Mouse (Mus musculus): ENCODE measurements at regions not wholly inside any gene's neighbourhood (a gene's known extent, or its start where the extent isn't known, plus 50 kb on each side); places are given as distances from the start of the nearest gene placed in this dataset.

DNA sequence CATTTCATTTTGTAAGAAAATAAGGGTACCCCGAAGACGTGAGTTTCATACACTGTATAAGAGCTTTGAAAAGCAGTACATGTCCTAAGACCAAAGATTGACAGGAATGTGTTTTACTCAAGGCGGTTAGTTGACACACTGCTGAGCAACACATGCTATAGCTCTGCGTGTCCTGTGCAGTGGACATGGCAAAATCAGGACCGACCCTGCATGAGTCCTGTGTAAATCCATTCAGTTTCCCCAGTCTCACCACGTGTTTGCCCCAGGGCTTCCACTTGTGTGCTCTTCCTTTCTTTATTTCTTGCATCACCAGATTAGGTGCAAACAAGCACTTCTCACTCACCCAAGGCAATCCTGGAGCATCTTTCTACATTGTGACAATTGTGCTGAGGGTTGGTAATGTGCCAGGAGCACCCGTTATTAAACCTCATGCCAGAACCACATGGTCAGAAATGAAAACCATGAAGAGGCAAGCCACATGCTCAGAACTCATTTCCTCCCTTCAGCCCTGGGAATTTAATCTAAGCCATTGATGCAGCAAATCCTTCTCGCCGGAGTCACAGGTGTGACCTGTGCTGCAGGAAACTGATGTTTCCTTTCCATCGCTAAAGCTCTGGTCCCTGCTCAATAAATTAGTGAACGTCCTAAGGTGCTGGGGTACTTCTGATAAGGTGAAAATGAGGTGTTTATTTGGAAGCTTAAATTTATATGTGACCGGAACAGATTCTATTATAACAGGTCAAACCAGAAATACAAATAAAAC lies 261.2 kb upstream of the Zwint start:
- H3K4me1 ChIP-seq (ENCODE audit: control insufficient read depth, insufficient read depth, low read length) = no peaks in the 10 kb centered on the region
- H3K27me3 ChIP-seq (ENCODE audit: control insufficient read depth, insufficient read depth, low read length) = no peaks in the 10 kb centered on the region
- H3K27ac ChIP-seq (replicated peaks; ENCODE audit: insufficient read depth, low read depth, low read length) = no peak overlapping the region
- H3K4me3 ChIP-seq (ENCODE audit: insufficient read depth, low read depth, low read length) = no peak overlapping the region
- no peaks in the 10 kb centered on the region for H3K79me2 ChIP-seq (ENCODE audit: control insufficient read depth, insufficient read depth, low read length)
- H3K36me3 ChIP-seq (ENCODE audit: control insufficient read depth, insufficient read depth, low read length) = no peaks in the 10 kb centered on the region
- H3K9ac ChIP-seq (ENCODE audit: low read depth, low read length) = no peak overlapping the region
- whole genome bisulfite sequencing = 83% methylated on average over 12 of the region's 12 CpGs
- DNase-seq (ENCODE audit: extremely low read depth, low read depth, low spot score) = no peak
- TF ChIP-seq CTCF (IDR thresholded peaks at IDR 0.05; ENCODE audit: low read depth, low read length) (no peak), POLR2A (IDR thresholded peaks at IDR 0.05; ENCODE audit: extremely low read depth, insufficient read depth, low read length) (no peak)

DNA sequence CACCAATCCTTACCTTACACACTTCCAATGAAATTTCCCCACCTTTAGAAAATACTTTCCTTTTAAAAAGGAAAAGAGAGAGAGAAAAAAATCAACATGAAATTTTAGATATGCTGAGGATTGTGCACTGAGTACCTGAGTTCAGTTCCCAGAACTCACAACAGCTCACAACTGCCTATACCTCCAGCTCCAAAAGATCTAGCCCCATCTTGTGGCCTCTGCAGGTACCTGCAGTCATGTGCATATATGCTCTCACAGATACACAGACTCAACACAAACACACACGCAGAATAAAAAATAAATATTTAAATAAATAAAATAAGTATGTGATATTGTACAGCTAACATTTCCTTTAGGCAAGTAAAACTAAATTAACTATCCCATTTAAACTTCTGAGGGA lies 260.3 kb upstream of the Zwint start:
- Histone ChIP-seq H3K4me1 (ENCODE audit: control insufficient read depth, insufficient read depth, low read length) (no peaks in the 10 kb centered on the region), H3K27ac (replicated peaks; ENCODE audit: insufficient read depth, low read depth, low read length) (no peak overlapping the region), H3K36me3 (ENCODE audit: control insufficient read depth, insufficient read depth, low read length) (no peaks in the 10 kb centered on the region), H3K9ac (ENCODE audit: low read depth, low read length) (no peak overlapping the region), H3K4me3 (ENCODE audit: insufficient read depth, low read depth, low read length) (no peak overlapping the region), H3K79me2 (ENCODE audit: control insufficient read depth, insufficient read depth, low read length) (no peaks in the 10 kb centered on the region), H3K27me3 (ENCODE audit: control insufficient read depth, insufficient read depth, low read length) (no peaks in the 10 kb centered on the region)
- no peak for TF ChIP-seq CTCF (IDR thresholded peaks at IDR 0.05; ENCODE audit: low read depth, low read length)
- no peak for TF ChIP-seq POLR2A (IDR thresholded peaks at IDR 0.05; ENCODE audit: extremely low read depth, insufficient read depth, low read length)
- 89% methylated on average over 1 of the region's 1 CpGs for WGBS
- no peak for DNase-seq (ENCODE audit: extremely low read depth, low read depth, low spot score)

DNA sequence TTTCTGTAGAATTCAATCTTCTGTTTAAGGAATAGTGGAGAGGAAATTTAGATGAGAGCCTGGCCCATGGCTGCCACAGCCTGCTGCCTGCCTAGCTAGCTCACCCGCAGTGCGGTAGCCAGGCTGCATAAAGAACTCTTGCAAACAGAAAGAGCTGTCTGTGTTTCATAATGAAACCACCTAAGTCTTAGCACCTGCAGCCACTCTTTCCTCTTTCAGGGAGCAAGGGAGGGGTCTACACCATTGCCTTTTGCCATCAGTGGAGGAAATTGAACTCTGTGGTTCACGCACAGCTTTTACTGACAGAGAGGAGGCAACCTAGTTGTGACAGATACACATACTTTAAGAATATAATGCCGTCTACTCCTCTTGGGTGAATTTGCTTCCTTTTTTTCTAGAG lies 251.4 kb upstream of the Zwint start:
- Histone ChIP-seq H3K27ac (replicated peaks; ENCODE audit: insufficient read depth, low read depth, low read length) (no peak overlapping the region), H3K27me3 (ENCODE audit: control insufficient read depth, insufficient read depth, low read length) (no peaks in the 10 kb centered on the region), H3K9ac (ENCODE audit: low read depth, low read length) (no peak overlapping the region), H3K4me3 (ENCODE audit: insufficient read depth, low read depth, low read length) (no peak overlapping the region), H3K79me2 (ENCODE audit: control insufficient read depth, insufficient read depth, low read length) (no peaks in the 10 kb centered on the region), H3K4me1 (ENCODE audit: control insufficient read depth, insufficient read depth, low read length) (no peaks in the 10 kb centered on the region), H3K36me3 (ENCODE audit: control insufficient read depth, insufficient read depth, low read length) (no peaks in the 10 kb centered on the region)
- TF ChIP-seq CTCF (IDR thresholded peaks at IDR 0.05; ENCODE audit: low read depth, low read length) (no peak), POLR2A (IDR thresholded peaks at IDR 0.05; ENCODE audit: extremely low read depth, insufficient read depth, low read length) (no peak)
- no peak for DNase-seq (ENCODE audit: extremely low read depth, low read depth, low spot score)
- whole genome bisulfite sequencing = 72% methylated on average over 4 of the region's 4 CpGs

DNA sequence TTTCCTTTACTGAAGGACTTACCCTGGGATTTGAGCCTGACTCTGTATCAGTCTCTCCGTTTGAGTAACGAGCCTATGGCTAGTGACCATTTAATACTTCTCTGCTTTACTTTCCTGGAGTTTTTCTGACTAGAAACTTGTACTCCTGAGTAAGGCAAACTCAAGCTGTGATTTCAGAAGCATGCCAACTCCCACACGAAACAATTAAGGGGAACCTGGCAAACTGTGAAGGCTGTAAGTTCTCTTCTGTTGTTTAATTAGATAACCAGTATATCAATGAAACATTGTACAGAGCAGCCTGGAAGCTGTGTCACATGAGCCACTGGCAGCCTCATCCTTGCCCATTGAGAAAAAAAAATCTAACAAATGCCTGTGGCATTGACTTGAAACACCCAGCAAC lies 244.3 kb upstream of the Zwint start:
- DNase-seq (ENCODE audit: extremely low read depth, low read depth, low spot score) = no peak
- H3K4me1 ChIP-seq (ENCODE audit: control insufficient read depth, insufficient read depth, low read length) = no peaks in the 10 kb centered on the region
- TF ChIP-seq POLR2A (IDR thresholded peaks at IDR 0.05; ENCODE audit: extremely low read depth, insufficient read depth, low read length) = no peak
- TF ChIP-seq CTCF (IDR thresholded peaks at IDR 0.05; ENCODE audit: low read depth, low read length) = no peak
- 57% methylated on average over 3 of the region's 3 CpGs for WGBS
- no peaks in the 10 kb centered on the region for H3K36me3 ChIP-seq (ENCODE audit: control insufficient read depth, insufficient read depth, low read length)
- H3K79me2 ChIP-seq (ENCODE audit: control insufficient read depth, insufficient read depth, low read length) = no peaks in the 10 kb centered on the region
- no peak overlapping the region for H3K9ac ChIP-seq (ENCODE audit: low read depth, low read length)
- no peak overlapping the region for H3K4me3 ChIP-seq (ENCODE audit: insufficient read depth, low read depth, low read length)
- H3K27me3 ChIP-seq (ENCODE audit: control insufficient read depth, insufficient read depth, low read length) = no peaks in the 10 kb centered on the region
- H3K27ac ChIP-seq (replicated peaks; ENCODE audit: insufficient read depth, low read depth, low read length) = no peak overlapping the region

DNA sequence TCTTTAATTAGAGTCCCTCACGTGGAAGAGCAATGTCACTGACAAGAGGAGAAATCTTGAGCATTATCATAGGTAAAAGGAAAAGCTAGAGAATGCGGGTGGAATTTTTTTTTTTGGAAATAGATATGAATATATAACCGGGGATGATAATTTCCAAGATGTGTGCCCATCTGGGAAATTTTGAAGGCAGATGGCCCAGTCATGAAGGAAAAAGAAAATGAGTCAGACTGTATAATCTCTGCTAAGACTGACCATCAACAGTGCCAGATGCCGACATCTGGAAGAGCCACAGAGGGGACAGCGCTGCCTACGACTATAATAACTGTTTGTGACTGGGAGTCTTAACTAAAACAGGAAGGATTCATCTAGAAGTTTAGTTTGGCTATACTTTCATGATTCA lies 243.0 kb upstream of the Zwint start:
- 81% methylated on average over 6 of the region's 6 CpGs for WGBS
- H3K9ac ChIP-seq (ENCODE audit: low read depth, low read length) = no peak overlapping the region
- DNase-seq (ENCODE audit: extremely low read depth, low read depth, low spot score) = no peak
- no peaks in the 10 kb centered on the region for H3K79me2 ChIP-seq (ENCODE audit: control insufficient read depth, insufficient read depth, low read length)
- H3K27ac ChIP-seq (replicated peaks; ENCODE audit: insufficient read depth, low read depth, low read length) = no peak overlapping the region
- H3K4me3 ChIP-seq (ENCODE audit: insufficient read depth, low read depth, low read length) = no peak overlapping the region
- no peak for TF ChIP-seq CTCF (IDR thresholded peaks at IDR 0.05; ENCODE audit: low read depth, low read length)
- no peak for TF ChIP-seq POLR2A (IDR thresholded peaks at IDR 0.05; ENCODE audit: extremely low read depth, insufficient read depth, low read length)
- no peaks in the 10 kb centered on the region for H3K27me3 ChIP-seq (ENCODE audit: control insufficient read depth, insufficient read depth, low read length)
- H3K4me1 ChIP-seq (ENCODE audit: control insufficient read depth, insufficient read depth, low read length) = no peaks in the 10 kb centered on the region
- H3K36me3 ChIP-seq (ENCODE audit: control insufficient read depth, insufficient read depth, low read length) = no peaks in the 10 kb centered on the region

DNA sequence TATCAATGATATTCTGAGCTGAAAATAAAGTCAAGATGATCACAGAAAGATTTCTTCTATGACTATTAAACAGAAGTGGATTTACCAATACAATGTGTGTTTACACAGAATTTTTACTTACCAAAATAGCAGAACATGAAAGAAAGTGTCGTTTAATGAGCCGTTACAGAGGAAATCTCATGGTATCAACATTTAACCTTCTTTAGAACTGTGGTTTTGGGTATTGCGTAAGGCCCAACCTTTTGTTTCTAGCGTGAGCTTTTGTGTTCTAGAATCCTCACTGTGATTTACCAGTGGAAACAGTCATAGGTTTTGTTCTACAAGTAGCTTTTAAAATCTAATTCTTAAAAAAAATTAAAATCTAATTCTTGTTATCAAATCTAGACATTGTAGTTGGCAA lies 200.0 kb upstream of the Zwint start:
- 83% methylated on average over 4 of the region's 4 CpGs for WGBS
- H3K27ac ChIP-seq (replicated peaks; ENCODE audit: insufficient read depth, low read depth, low read length) = no peak overlapping the region
- H3K36me3 ChIP-seq (ENCODE audit: control insufficient read depth, insufficient read depth, low read length) = no peaks in the 10 kb centered on the region
- H3K4me3 ChIP-seq (ENCODE audit: insufficient read depth, low read depth, low read length) = no peak overlapping the region
- no peaks in the 10 kb centered on the region for H3K4me1 ChIP-seq (ENCODE audit: control insufficient read depth, insufficient read depth, low read length)
- no peak overlapping the region for H3K9ac ChIP-seq (ENCODE audit: low read depth, low read length)
- no peaks in the 10 kb centered on the region for H3K27me3 ChIP-seq (ENCODE audit: control insufficient read depth, insufficient read depth, low read length)
- no peaks in the 10 kb centered on the region for H3K79me2 ChIP-seq (ENCODE audit: control insufficient read depth, insufficient read depth, low read length)
- no peak for DNase-seq (ENCODE audit: extremely low read depth, low read depth, low spot score)
- TF ChIP-seq POLR2A (IDR thresholded peaks at IDR 0.05; ENCODE audit: extremely low read depth, insufficient read depth, low read length) (no peak), CTCF (IDR thresholded peaks at IDR 0.05; ENCODE audit: low read depth, low read length) (no peak)
